Mouse (Mus musculus) ES-E14 (cell line): Measurements from ENCODE around the gene N4bp1.

Experiments
- CHD2 ChIP-seq: IDR thresholded peaks from 2 replicates; pipeline ENCODE4 v1.6.1; 2014; ENCODE audit warnings: mild to moderate bottlenecking, low read depth, low read length, inconsistent platforms
- HCFC1 ChIP-seq: IDR thresholded peaks from 2 replicates; pipeline ENCODE4 v1.6.1; 2012; ENCODE audit warnings: low read length, inconsistent platforms, borderline replicate concordance; ENCODE audit not compliant: insufficient read depth
- MAFK ChIP-seq: IDR thresholded peaks from 2 replicates; pipeline ENCODE4 v1.6.1; 2014; ENCODE audit warnings: mild to moderate bottlenecking, low read depth, low read length, inconsistent platforms; ENCODE audit not compliant: insufficient read depth
- ZC3H11A ChIP-seq: IDR thresholded peaks from 2 replicates; pipeline ENCODE4 v1.6.1; 2012; ENCODE audit warnings: low read depth, mild to moderate bottlenecking, inconsistent platforms, low read length, borderline replicate concordance
- ZNF384 ChIP-seq: IDR thresholded peaks from 2 replicates; pipeline ENCODE4 v1.6.1; 2012; ENCODE audit warnings: low read depth, low read length, inconsistent platforms

DNA sequence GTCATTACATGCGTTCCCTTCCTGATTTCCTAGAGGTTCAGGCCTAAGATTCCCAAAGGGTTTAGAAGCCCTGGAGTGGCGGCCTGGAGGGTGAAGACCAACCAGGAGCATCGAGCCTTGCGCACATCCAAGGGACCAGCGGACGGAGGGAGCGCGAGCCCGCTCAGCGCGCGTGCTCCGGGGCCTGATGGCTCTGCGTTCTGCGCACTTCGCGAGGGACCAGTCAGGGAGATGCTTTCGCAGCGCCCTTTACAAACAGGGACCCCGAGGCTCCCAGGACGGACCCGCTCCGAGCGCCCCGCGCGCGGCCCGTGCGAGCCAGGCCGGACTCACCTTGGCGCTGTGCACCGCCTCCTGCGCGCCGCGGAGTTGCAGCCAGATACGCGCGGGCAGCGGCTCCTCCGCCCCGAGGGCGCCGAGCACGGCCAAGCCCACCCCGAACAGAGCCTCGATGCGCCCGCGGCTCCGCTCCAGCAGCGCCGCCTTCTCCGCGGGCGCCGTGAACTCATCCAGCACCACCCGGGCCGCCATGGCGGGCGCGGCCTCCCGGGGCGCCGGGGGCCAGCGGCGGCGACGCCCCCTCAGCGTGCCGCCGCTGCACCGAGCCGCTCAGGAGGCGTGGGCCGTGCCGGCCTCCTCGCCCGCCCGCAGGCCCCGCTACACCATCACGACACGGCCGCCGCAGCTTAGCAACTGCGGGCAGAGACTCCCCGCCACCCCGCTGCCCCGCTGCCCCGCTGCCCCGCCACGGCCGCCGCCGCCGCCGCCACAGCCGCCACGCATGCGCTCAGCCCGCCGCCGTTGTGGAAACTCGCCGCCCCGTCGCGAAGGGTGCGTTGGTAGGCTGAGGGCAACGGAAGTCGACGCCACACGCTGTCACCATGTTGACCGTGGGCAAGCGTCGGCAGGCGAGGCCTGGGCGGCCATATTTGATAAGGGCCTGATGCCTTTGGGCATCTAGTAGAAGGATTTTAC lies at the start of gene N4bp1:
- TF ChIP-seq ZNF384: no peak
- peak; percentile 90 for TF ChIP-seq HCFC1
- no peak for TF ChIP-seq CHD2
- no peak for TF ChIP-seq MAFK
- no peak for TF ChIP-seq ZC3H11A
